Mouse (Mus musculus): ENCODE measurements around the gene Camkmt. TPM values are rescaled to one million over a fixed set of nuclear protein-coding genes. Genes with fewer than 3 reads are reported as not detected.

Camkmt gene
- total RNA-seq, 2 experiments from 2014 or later: 10.9 to 12.3 TPM

DNA sequence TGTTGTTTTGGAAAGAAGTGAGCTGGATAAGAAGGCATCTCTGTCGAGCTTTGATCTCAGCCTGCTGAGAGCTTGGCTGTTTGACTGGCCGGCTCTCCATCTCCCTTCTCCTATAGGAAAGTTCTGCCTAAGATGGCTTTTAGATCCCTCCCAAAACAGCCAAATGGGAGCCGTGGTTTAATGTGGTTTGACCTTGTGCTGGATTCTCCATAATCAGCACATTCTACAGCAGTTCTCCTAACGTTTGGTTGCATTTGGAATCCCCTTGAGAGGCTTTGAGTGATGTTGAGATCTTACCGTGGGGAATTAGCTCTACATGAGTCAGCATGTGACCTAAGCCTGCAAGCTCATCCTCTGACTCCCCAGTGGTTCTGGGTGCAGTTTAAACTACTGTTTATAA, 192.1 kb downstream of the Camkmt start:
- no peak for DNase-seq (ENCODE audit: low spot score in 2 of 2)

DNA sequence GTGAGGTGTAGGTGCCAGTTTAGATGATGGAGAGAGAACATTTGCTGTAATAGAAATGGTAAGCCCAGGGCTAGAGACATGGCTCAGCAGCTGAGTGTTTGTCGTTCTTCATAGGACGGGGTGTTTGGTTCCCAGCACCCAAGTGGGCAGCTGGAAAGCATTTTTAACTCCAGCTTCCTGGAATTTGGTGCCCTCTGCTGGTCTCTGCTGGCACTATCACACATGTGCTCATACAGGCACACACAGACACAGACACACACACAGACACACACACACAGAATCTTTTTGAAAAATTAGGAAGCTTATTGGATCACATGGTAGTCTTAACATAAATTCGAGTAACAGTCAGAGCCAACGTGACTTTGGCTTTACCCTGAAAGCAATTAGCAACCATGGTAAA, 200.8 kb downstream of the Camkmt start:
- no peak for DNase-seq (ENCODE audit: low spot score in 2 of 2)

DNA sequence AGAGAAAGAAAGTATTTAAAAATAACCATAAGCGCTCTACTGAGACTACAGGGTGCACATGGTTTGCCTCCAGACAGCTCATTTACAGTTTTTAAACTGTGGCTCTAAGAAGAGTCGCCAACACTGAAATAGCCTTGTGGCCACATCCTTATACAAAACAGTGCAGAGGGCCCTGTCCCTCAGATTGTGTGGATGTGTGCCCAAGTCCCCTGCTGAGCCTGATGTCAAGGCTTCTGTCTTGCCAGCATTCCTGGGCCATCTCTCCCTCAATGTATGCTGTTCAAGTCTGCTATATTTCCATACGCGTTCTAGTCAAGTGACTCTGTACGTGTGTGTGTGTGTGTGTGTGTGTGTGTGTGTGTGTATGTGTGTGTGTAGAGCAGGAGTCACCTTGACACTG, 201.2 kb downstream of the Camkmt start:
- no peak for DNase-seq (ENCODE audit: low spot score in 2 of 2)

DNA sequence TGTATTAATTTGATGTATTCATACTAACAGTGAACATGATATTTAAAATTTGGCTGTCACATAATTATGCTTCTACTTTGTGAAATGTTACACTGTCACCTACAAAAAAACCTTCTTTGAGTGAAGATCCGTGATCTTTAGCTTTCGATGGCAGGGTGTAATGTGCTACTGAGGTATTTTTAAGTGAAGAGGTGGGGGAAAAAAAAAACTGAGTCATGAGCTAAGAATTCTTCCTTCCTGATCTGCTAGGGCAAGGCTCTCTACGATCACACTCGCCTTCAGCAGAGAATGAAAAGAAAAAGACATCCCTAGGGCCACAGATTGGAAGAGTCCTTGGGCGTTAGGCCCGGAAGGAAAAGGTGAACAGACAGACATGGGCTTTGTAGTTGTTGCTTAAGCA, 201.9 kb downstream of the Camkmt start:
- DNase-seq (ENCODE audit: low spot score in 2 of 2): no peak

DNA sequence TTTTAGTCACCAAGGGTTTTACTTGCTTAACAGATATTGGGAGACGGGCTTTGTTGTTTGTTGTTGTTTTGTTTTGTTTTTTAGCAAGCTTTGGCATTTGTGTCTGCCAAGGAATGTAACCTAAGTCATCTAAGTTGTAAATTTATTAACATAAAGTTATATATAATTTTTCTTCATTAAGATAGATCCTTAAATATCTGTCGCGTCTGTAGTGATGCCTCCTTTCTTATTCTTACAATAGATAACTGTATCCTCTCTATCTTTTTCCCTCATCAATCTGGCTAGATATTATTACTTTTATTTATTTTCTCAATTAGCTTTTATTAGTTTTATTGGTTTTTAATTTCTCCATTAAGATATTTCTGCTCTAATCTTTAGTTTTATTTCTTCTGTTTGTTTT, 213.3 kb downstream of the Camkmt start:
- DNase-seq (ENCODE audit: low spot score in 2 of 2): no peak

DNA sequence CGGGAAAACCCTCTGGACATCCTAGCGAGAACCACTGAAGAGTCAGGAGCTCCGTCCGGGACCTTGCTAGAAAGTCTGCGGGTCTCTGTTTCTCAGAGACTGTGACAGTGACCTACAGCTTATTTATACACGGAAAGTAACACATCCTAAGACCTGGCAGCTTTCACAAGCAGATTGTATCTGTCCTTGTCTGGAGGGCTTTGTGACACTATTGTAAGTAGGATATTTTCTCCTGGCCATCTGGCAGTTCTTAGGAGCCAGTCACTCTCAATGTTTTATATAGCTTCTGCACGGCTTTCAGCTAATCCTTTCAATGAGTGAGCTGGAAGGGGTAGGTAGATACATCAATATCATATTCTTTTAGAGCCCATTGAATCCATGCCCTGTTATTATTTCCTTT, 218.2 kb downstream of the Camkmt start:
- DNase-seq (ENCODE audit: low spot score in 2 of 2): no peak

DNA sequence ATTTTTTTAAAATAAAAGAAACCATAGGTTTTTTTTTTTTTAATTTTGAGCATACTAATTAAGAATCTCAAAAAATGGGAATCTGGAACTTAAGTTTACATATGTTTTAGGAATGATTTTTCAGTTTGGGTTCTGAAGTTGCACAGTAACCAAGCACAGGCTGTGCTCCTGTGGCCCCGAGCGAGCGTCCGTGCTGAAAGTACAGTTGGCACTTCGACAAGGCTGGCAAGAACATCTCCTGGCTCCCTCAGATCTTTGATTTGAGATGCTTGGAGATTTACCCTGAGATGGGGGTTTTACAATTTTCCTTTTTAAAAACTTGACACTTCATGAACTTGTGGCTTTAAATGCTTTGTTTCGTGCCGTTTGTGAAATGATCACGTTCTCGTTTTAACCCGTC, 218.7 kb downstream of the Camkmt start:
- DNase-seq (ENCODE audit: low spot score in 2 of 2): no peak

DNA sequence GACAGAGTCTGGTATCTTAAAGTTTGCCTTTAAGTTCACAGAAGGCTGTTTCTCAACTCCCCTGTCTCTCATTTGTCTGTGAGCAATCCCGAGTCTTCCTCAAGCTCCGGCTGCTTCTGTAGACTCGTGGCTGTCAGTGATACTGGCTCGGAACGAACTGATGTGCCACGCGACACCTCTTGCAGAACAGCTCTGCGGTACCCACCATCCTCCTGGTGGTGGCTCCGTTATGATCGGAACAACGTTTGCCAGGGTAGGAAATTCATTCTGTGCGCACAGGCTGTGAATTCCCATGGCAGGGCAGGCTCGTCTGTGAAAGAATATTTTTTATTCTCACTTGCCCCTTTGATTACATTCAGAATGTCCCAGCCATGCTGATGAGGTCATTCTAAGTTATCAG, 221.0 kb downstream of the Camkmt start:
- DNase-seq (ENCODE audit: low spot score in 2 of 2): peak; percentile 29 to 46

DNA sequence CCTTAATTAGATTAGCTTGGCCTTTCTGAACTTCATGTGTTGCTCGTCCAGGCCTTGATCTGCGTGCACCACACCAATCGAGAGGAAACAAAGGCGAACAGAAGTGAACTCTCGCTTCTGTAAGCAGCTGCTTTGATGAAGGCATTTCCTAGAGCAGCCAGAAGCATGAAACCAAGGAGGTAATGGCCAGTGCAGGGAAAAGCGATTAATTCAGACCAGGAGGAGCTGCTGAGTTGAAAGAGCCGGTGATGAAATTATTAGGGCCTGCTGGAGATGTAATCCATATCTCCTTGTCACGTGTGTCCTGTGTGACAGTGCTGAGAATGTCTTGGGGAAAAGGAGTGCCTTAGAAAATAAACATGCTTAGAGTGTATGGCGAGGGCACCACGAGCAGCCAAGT, 228.0 kb downstream of the Camkmt start:
- DNase-seq (ENCODE audit: low spot score in 2 of 2): no peak

DNA sequence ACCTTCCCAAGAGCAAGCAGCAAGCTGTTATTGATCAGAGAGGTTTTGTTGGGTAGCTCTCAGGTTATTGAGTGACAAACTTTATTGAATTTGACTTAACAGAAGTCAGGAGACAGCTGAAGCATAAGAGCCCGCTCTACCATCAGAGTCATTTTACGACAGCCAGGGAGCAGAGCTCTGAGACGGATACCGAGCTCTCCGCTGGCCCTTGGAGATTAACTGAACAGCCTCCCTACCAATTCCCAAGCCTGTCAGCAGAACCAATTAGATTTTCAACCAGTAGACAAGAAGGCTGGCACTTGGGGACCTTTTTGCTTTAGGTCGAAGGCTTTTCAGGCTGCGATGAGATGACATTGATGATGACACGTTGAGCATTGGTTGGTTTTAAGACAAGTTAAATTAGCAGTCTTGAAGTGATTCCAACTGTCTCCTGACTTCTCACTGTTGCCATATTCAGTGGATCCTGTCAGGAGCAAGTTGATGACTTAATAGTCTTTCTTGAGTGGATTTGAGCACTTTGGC, 229.5 kb downstream of the Camkmt start:
- no peak for DNase-seq (ENCODE audit: low spot score in 2 of 2)

DNA sequence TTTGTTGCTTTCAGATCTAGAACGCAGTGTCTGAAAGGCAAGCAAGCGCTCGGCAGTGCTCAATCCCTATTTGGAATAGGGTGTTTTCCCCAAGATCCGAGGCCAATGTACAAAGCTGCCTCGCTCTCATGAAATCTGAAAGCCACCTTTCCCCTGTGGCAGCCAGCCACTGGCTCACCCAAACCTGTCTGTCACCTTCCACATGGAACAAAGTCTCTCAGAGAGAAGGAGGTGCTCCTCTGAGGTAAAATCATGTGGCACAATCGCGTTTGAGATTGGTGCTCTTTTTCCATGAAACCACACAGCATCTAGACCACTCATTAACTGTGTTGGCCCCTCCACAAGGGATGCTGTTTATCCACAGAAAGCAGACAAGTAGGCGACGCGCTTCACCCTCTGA, 238.5 kb downstream of the Camkmt start:
- DNase-seq (ENCODE audit: low spot score in 2 of 2): no peak

DNA sequence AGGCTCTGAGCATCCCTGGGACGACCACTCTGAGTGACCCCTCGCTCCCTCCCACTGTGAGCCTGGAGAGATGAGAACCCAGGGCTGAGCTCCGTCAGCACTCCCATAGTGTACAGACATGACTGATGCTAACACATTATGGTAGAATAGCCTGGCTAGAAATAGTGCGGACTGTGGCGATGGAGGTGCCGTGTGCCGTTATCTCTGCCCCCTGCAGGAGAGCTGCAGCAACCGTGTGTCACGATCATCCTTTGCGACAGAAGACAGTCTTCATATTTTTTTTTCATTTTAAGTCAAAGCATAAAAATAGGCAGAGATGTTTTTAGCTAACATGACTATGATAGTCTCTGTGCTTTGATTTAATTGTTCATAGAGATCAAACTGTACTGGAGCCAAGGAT, 245.1 kb downstream of the Camkmt start:
- DNase-seq (ENCODE audit: low spot score in 2 of 2): peak in 1 of 2 experiments; percentile 12

DNA sequence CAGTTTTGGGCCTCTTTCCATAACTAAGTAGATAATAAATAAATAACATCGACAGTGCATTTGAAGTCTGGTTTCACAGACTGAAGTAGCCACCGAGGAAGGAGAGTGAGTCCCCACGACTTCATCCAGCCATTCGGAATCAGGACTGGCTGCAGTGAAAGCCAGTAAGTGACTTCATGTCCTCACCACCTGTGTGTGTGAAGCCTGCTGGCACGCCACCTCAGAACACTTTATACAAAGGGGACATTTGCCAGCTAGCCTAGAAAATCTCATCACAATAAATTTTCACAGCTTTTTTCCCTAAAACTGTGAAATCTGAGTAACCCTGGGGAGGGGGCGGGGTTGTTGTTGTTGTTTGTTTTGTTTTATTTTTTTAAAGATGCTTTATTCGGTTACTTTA, 247.3 kb downstream of the Camkmt start:
- no peak for DNase-seq (ENCODE audit: low spot score in 2 of 2)

DNA sequence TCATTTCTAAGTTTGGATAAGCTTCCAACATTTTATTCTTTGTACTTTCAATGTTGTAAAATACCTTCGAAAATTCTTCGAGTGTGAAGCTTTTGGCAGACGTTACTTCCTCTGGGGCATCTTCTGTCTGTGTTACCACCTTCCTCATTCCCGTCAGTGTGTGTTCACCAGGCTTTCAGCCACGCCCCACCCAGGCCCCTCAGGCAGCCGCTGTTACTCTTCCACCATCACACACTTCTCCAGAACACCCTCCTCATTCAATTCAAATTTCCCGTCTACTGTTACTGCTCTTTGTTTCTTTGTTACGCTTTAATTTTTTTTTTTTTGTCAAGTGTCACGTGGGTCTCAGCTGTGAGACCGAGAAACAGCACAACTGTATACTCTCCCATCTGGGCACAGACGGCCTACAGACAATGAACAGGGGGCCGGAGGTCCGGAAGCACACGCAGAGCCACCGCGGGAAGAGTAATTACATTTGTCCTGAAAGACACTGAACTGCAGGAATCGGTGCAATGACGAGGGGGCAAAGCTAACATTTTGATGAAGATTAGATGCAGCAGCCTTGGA, 250.9 kb downstream of the Camkmt start:
- no peak for DNase-seq (ENCODE audit: low spot score in 2 of 2)

DNA sequence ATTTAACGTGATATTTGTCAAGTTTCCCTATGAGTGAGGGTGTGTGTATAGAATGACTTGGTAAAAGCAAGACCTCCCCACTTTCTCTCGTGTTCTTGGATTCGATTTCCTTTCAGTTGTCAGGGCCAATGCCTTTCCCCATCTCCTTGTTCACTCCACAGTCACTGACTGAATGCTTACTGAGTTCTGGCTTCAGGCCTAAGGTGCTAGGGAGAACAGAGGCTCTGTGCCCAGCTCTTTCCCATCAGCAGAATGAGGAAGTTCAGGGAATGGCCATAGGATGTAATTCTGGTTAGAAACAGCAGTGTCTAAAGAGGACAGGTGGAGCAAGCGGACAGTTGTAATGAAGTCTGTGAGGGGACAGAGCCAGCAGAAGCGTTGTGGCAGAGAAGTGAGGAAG, 252.1 kb downstream of the Camkmt start:
- no peak for DNase-seq (ENCODE audit: low spot score in 2 of 2)

DNA sequence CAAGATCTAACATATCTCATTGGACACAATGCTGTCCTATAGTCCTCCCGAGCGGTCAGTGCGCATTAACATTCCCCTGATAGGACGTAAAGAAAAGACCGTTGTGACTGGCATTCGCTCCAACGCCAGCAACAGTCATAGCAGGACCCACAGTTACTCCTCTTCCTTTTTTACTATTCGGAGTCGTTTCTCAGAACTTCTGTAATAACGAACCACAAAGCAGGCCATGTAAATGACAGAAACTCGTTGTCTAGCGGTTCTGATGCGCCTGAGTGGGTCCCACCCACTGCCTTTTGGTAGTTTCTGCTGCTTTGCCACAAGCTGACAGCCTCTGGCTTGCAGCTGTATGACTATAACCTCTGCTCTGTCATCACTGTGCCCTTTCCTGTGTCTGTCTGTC, 253.1 kb downstream of the Camkmt start:
- DNase-seq (ENCODE audit: low spot score in 2 of 2): no peak

DNA sequence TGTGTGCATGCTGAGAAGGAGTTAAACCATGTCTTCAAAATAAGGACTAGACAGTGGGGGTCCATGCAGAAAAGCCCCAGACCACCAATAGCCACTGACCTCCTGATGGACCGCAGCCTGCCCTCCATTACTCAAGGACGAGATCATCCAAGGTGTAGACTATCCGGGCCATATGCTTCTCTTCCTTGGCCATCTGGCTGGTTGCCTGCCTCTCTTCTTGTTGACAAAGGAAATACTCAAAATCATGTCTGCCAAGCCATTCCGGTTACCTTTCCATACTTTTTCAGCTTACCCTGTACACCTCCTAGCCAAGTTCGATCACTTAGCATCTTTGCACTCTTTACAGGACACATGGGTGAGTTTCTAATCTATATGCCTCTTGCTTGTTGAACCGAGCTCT, 256.3 kb downstream of the Camkmt start:
- DNase-seq (ENCODE audit: low spot score in 2 of 2): no peak

DNA sequence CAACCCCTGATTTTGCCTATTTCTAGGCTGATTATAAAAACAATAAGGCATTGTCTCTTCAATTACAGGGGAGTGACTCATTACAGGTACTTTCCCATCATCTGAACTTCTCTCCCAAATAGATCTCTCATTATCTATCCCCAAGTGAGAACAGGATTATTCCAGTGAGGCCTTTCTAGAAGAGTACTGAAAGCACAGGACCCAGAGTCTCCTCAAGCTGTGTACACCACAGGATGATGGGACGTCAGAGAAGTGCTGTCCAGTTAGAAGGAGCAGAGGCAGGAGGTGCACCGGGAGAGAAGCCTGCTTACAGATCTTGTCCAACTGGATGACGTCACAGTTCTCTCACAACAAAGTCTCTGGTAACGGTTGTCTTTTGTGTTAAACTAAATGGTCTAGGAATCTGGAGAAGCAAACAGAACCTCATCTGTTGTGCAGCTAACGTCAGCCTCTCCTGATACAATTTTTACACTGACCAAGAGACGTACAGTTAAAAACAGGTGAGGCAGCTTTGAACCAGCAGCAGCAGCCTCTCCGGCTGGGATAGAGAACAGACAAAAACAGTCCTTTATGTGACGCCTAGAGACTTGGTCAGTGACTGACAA, 259.1 kb downstream of the Camkmt start:
- DNase-seq (ENCODE audit: low spot score in 2 of 2): no peak

DNA sequence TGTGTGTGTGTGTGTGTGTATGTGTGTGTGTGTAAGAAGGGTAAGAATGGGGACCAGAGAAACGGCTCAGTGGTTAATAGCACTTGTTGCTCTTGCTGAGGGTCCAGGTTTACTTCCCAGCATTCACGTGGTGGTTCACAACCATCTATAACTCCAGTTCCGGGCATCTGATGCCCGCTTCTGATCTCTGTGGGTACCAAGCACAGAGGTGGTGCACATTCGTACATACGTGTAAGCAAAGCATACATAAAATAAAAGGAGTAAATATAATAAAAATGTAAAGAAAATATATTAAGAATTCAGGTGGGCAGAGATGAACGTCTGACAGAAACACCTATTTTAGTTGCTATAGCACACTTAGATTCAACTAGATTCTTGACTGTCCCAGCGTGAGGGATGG, 260.9 kb downstream of the Camkmt start:
- no peak for DNase-seq (ENCODE audit: low spot score in 2 of 2)

DNA sequence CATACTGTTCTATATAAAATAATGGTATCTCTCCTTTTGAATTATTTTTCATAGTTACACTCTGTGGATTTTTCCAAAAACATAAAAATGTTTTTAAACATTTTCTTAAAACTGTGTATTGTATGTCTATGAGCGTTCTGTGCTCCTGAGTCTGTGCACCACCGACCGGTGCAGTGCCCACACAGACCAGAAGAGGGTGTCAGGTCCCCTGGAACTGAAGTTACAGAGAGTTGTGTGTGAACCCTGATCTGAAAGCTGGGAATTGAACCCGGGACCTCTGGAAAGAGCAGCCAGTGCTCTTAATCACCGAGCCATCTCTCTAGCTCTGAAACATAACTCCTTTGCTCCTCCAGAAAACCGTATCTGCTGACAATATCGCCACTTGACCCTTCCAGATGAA, 262.4 kb downstream of the Camkmt start:
- DNase-seq (ENCODE audit: low spot score in 2 of 2): no peak

DNA sequence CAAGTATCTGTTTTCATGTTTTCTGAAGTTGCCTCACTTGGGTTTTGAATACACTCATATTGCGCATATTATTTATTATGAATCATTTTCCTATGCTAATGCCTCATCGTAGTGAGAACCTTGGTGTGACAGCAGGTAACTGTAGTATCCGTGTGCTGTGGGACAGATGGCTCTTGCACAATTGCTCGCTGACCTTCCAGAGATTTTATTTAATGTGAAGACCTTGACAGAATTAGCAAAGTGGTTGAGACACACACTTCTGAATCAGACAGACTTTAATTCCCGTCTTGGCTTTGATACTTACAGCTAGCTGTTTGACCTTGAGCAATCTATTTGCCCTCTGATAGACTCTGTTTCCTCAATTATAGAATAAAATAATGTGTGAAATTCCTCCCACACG, 262.8 kb downstream of the Camkmt start:
- no peak for DNase-seq (ENCODE audit: low spot score in 2 of 2)

DNA sequence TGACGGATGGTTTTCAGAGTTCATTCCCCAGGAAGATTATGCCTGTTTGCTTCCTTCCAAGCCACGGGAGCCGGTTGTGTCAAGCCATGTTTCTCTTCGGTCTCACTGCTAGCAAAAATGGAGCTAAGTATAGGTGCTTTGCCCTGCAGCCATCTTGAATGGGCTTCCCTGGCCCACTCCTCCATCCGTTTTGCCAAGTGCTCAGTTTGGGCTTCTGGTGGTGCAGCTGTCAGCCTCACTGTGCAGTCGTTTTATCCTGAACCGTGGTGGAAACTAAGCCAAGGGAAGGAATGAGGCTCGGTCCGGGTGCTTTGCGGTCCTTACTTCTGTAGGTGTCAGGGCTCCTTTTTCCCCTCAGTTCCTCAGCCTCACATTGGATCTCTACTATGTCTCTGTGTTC, 263.3 kb downstream of the Camkmt start:
- no peak for DNase-seq (ENCODE audit: low spot score in 2 of 2)

DNA sequence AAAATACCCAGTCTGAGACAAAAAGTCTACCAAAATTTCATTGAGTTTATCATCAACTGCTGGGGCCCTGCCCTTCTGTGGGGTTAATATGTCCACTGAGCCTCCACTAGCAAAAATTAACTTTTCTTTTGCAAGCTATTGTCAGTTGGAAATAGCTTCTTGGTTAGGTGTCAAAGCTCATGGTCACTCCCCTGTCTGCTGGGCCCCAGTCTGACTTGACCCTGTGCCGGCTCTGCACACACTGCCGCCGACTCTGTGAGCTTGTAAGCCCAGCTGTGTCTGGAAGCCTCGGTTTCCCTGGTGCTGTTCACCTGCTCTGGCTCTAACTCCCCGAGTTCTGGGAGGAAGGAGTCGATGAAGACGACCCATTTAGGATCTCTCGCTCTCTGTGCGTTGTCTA, 265.0 kb downstream of the Camkmt start:
- DNase-seq (ENCODE audit: low spot score in 2 of 2): no peak

All from left cerebral cortex, adult 18-20 months (tissue).